Mouse (Mus musculus): Measurements from ENCODE around the gene Nfib. TPM values are rescaled to one million over a fixed set of nuclear protein-coding genes. Genes with fewer than 3 reads are reported as not detected.

The Nfib gene
- total and polyA plus RNA-seq, 3 experiments, result 0.16 TPM; not detected in 2

DNA sequence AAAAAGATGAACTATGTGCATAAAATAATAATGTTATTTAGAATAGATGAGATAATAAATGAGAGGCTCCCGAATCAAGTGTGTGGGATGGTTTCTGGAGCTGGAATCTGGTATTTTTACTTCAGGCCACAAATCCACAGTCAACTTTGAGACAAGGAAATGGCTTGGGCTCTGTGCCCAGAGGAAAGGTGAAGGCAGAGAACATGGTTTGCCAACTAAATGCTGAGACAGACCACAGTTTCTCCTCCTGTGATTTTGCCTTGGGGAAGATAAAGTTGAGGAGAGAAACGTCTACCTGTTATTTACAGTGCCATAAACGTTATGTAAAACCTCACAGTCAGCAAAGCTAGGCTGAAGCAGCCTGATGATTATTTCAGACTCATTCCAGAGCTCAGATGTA lies 367.1 kb downstream of the Nfib start:
- no peak for ATAC-seq (ENCODE audit: extremely low read depth, insufficient number of reproducible peaks, low FRiP score, poor library complexity, severe bottlenecking)
- H3K36me3 ChIP-seq (replicated peaks), result no peaks in the 10 kb centered on the region
- H3K4me1 ChIP-seq (ENCODE audit: insufficient read depth, low read depth, low read length), result no peaks in the 10 kb centered on the region

DNA sequence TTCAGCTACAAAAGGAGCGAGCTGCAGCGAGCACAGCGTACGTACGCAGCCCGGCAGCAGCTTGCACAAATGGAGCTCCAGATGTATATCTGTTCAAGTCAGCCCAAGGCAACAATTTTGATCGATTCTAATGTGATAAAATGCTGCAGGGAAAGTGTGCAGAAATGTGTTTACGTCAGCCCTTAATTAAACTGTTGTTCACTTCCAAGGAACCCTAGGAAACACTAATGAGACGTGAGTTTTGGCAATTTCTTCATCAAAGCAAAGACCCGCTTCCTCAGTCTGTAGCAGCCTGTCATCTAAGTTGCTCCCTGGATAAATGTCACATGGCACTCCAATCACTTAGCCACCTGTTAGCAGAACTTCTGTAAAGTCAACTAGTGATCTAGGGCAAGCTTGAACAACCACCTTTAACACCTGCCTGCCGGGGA lies 368.6 kb downstream of the Nfib start:
- no peak for ATAC-seq (ENCODE audit: extremely low read depth, insufficient number of reproducible peaks, low FRiP score, poor library complexity, severe bottlenecking)
- TF ChIP-seq GATA2 (IDR thresholded peaks at IDR 0.05; ENCODE audit: borderline replicate concordance, low read depth, low read length) (no peak), POLR2AphosphoS5 (IDR thresholded peaks at IDR 0.05; ENCODE audit: insufficient replicate concordance, low read depth, low read length) (no peak), CTCF (IDR thresholded peaks at IDR 0.05; ENCODE audit: low read depth, low read length) (no peak), GATA1 (IDR thresholded peaks at IDR 0.05; ENCODE audit: borderline replicate concordance, low read length) (no peak), TAL1 (conservative IDR thresholded peaks at IDR 0.05; ENCODE audit: low read depth, low read length) (no peak)

More for the DNA sequence above, 367.1 kb downstream of the Nfib start:
- DNase-seq (ENCODE audit: low spot score), result no peak
- H3K4me3 ChIP-seq (ENCODE audit: low read depth, low read length), result no peak overlapping the region
- no peak for TF ChIP-seq POLR2AphosphoS5 (IDR thresholded peaks at IDR 0.05; ENCODE audit: insufficient replicate concordance, low read depth, low read length)
- peaks cover 6% of the 10 kb centered on the region; the same call in 1 of the 2 replicates for H3K9me3 ChIP-seq (replicated peaks)
- H3K27me3 ChIP-seq (ENCODE audit: insufficient read depth, low read length), result no peaks in the 10 kb centered on the region

DNA sequence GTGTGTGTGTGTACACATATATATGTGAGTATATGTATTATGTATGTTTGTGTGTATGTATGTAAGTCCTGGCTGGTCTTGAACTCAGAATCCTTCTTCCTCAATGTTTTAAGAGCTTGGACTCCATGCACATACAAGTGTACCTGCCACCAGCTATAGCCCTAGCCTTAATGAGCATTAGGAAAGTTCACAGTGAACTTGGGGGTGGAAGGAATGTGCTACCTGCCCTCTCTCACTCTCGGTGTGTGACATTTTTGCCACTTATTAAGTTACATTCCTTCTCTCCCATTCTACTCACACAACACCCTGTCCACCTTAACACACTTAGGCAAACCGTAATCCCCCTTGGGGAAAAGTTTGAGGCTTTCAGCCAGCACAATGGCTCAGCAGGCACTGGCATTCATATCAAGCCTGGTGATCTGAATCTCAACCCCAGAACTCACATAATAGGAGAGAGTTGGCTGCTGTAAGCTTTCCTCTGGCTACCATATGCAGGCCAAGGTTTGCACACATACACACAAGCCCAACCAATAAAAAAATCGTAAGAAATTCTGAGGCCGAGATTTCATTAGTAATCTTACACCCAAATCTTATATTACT lies 370.2 kb downstream of the Nfib start:
- DNase-seq (ENCODE audit: low spot score), result no peak
- no peaks in the 10 kb centered on the region for H3K36me3 ChIP-seq (replicated peaks)
- TF ChIP-seq POLR2AphosphoS5 (IDR thresholded peaks at IDR 0.05; ENCODE audit: insufficient replicate concordance, low read depth, low read length) (no peak), CTCF (IDR thresholded peaks at IDR 0.05; ENCODE audit: low read depth, low read length) (no peak), GATA2 (IDR thresholded peaks at IDR 0.05; ENCODE audit: borderline replicate concordance, low read depth, low read length) (no peak), TAL1 (conservative IDR thresholded peaks at IDR 0.05; ENCODE audit: low read depth, low read length) (no peak), GATA1 (IDR thresholded peaks at IDR 0.05; ENCODE audit: borderline replicate concordance, low read length) (no peak)

More for the DNA sequence above, 368.6 kb downstream of the Nfib start:
- Histone ChIP-seq H3K36me3 (replicated peaks) (no peaks in the 10 kb centered on the region), H3K27me3 (ENCODE audit: insufficient read depth, low read length) (no peaks in the 10 kb centered on the region), H3K4me3 (ENCODE audit: low read depth, low read length) (no peak overlapping the region), H3K9me3 (replicated peaks) (peaks cover 6% of the 10 kb centered on the region; the same call in 1 of the 2 replicates), H3K4me1 (ENCODE audit: insufficient read depth, low read depth, low read length) (no peaks in the 10 kb centered on the region)
- no peak for DNase-seq (ENCODE audit: low spot score)

DNA sequence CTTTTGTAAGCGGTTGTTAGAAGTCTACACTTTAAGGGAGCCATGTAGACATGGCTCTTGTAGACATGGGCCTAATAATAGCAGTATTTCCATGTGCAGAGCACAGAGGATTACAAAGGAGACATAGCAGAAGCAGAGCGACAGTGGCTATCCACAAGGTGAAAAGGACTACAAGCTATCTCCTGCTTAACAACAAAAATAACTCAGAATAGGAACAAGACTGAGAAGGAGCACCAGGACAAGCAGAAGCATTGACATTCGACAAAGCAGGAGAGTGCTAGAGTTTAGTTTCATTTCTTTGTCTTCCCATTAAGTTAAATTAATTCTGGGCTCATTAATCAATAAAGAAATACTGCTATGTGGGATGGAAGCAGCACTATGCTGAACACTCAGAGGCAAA lies 372.1 kb downstream of the Nfib start:
- Histone ChIP-seq H3K36me3 (replicated peaks) (no peaks in the 10 kb centered on the region), H3K9me3 (replicated peaks) (peaks cover 6% of the 10 kb centered on the region), H3K4me1 (ENCODE audit: insufficient read depth, low read depth, low read length) (no peaks in the 10 kb centered on the region), H3K27me3 (ENCODE audit: insufficient read depth, low read length) (no peaks in the 10 kb centered on the region), H3K4me3 (ENCODE audit: low read depth, low read length) (no peak overlapping the region)
- TF ChIP-seq TAL1 (conservative IDR thresholded peaks at IDR 0.05; ENCODE audit: low read depth, low read length), result no peak
- TF ChIP-seq CTCF (IDR thresholded peaks at IDR 0.05; ENCODE audit: low read depth, low read length), result no peak
- TF ChIP-seq POLR2AphosphoS5 (IDR thresholded peaks at IDR 0.05; ENCODE audit: insufficient replicate concordance, low read depth, low read length), result no peak
- TF ChIP-seq GATA1 (IDR thresholded peaks at IDR 0.05; ENCODE audit: borderline replicate concordance, low read length), result no peak
- no peak for TF ChIP-seq GATA2 (IDR thresholded peaks at IDR 0.05; ENCODE audit: borderline replicate concordance, low read depth, low read length)
- DNase-seq (ENCODE audit: low spot score), result no peak
- ATAC-seq (ENCODE audit: extremely low read depth, insufficient number of reproducible peaks, low FRiP score, poor library complexity, severe bottlenecking), result no peak

More for the DNA sequence above, 370.2 kb downstream of the Nfib start:
- no peaks in the 10 kb centered on the region for H3K4me1 ChIP-seq (ENCODE audit: insufficient read depth, low read depth, low read length)
- no peak for ATAC-seq (ENCODE audit: extremely low read depth, insufficient number of reproducible peaks, low FRiP score, poor library complexity, severe bottlenecking)
- H3K27me3 ChIP-seq (ENCODE audit: insufficient read depth, low read length), result no peaks in the 10 kb centered on the region
- H3K4me3 ChIP-seq (ENCODE audit: low read depth, low read length), result no peak overlapping the region
- H3K9me3 ChIP-seq (replicated peaks), result peaks cover 6% of the 10 kb centered on the region; the same call in 1 of the 2 replicates

DNA sequence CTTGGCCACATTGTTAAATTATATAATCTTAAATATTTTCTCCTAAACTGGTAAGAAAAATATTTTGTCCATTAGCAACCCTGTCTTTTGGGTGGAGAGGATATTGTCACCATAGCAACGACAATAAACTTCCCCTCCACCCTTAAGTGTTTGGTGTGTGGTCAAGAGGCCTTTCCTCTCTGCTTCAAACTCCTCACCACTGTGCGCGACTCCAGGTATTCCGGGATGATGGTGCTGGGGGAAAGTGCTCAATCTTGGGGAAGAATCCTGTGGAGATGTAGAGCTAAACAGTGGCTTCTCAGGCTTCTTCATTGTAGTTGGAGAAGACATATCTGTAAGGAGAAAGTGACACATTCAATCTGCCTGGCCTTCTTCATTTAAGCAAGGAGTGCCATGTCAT lies 375.5 kb downstream of the Nfib start:
- Histone ChIP-seq H3K27me3 (ENCODE audit: insufficient read depth, low read length) (no peaks in the 10 kb centered on the region), H3K9me3 (replicated peaks) (peaks cover 12% of the 10 kb centered on the region), H3K4me3 (ENCODE audit: low read depth, low read length) (no peak overlapping the region), H3K36me3 (replicated peaks) (no peaks in the 10 kb centered on the region), H3K4me1 (ENCODE audit: insufficient read depth, low read depth, low read length) (no peaks in the 10 kb centered on the region)
- TF ChIP-seq GATA2 (IDR thresholded peaks at IDR 0.05; ENCODE audit: borderline replicate concordance, low read depth, low read length), result no peak
- TF ChIP-seq CTCF (IDR thresholded peaks at IDR 0.05; ENCODE audit: low read depth, low read length), result no peak
- no peak for TF ChIP-seq POLR2AphosphoS5 (IDR thresholded peaks at IDR 0.05; ENCODE audit: insufficient replicate concordance, low read depth, low read length)
- no peak for TF ChIP-seq TAL1 (conservative IDR thresholded peaks at IDR 0.05; ENCODE audit: low read depth, low read length)
- no peak for TF ChIP-seq GATA1 (IDR thresholded peaks at IDR 0.05; ENCODE audit: borderline replicate concordance, low read length)
- ATAC-seq (ENCODE audit: extremely low read depth, insufficient number of reproducible peaks, low FRiP score, poor library complexity, severe bottlenecking) (no peak), DNase-seq (ENCODE audit: low spot score) (no peak)

DNA sequence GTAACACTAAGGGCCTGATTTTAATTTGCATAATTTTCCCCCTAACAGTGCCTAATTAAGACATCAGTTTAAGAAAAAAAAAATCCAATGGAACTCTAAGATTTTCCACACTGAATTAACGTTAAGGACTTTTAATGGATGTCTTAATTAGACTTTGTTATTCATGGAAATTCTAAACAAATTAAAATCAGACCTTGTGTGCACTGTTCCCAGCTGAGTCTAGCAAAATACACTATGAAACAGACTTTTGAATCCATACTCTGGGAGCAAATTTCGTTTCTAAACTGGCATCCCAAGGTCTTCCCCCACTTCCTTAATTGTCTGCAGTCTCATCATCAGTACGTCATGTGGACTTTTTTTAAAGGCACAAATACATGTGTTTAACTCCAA lies 379.4 kb downstream of the Nfib start:
- Histone ChIP-seq H3K4me1 (ENCODE audit: insufficient read depth, low read depth, low read length) (no peaks in the 10 kb centered on the region), H3K9me3 (replicated peaks) (peaks cover 22% of the 10 kb centered on the region), H3K36me3 (replicated peaks) (no peaks in the 10 kb centered on the region), H3K4me3 (ENCODE audit: low read depth, low read length) (no peak overlapping the region), H3K27me3 (ENCODE audit: insufficient read depth, low read length) (no peaks in the 10 kb centered on the region)
- ATAC-seq (ENCODE audit: extremely low read depth, insufficient number of reproducible peaks, low FRiP score, poor library complexity, severe bottlenecking) (no peak), DNase-seq (ENCODE audit: low spot score) (no peak)
- no peak for TF ChIP-seq POLR2AphosphoS5 (IDR thresholded peaks at IDR 0.05; ENCODE audit: insufficient replicate concordance, low read depth, low read length)
- no peak for TF ChIP-seq GATA1 (IDR thresholded peaks at IDR 0.05; ENCODE audit: borderline replicate concordance, low read length)
- TF ChIP-seq TAL1 (conservative IDR thresholded peaks at IDR 0.05; ENCODE audit: low read depth, low read length), result no peak
- no peak for TF ChIP-seq GATA2 (IDR thresholded peaks at IDR 0.05; ENCODE audit: borderline replicate concordance, low read depth, low read length)
- no peak for TF ChIP-seq CTCF (IDR thresholded peaks at IDR 0.05; ENCODE audit: low read depth, low read length)

All from G1E (cell line).